Mouse (Mus musculus): Measurements from ENCODE around the gene Taok1. TPM values are rescaled to one million over a fixed set of nuclear protein-coding genes. Genes with fewer than 3 reads are reported as not detected.

Taok1 gene
- polyA plus RNA-seq, 1 experiment: 0.13 TPM

DNA sequence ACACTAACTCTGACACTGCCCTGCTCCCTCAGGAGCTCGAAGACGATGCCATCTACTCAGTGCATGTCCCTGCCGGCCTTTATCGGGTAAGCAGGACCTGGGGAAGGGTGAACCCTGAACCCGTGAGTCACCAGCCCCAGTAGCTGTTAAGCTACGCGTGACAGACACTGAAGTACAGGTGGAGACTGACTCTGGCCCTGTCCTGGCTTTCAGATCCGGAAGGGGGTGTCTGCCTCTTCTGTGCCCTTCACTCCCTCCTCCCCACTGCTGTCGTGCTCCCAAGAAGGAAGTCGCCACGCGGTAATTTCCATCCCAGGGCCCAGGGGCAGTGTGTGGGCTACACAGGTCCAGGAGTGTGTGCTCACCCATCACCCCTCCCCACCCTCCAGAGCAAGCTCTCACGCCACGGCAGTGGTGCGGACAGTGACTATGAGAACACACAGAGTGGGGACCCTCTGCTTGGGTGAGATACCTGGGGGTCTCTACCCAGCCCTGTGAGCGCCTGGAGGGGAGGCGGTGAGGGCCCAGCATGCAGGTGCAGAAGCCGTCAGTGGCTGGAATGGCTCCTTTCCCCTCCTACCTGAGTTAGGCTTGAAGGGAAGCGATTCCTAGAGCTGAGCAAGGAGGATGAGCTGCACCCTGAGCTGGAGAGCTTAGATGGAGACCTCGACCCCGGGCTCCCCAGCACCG, 102.2 kb downstream of the Taok1 start:
- no peak overlapping the region for H3K4me3 ChIP-seq (replicated peaks)
- H3K9me3 ChIP-seq (ENCODE audit: control insufficient read depth, low read length): no peaks in the 10 kb centered on the region
- TF ChIP-seq TAL1 (IDR thresholded peaks at IDR 0.05; ENCODE audit: low read length): no peak
- no peak for TF ChIP-seq GATA1 (IDR thresholded peaks at IDR 0.05; ENCODE audit: low read length)
- H3K4me1 ChIP-seq (ENCODE audit: control insufficient read depth): peaks cover 20% of the 10 kb centered on the region
- H3K36me3 ChIP-seq (ENCODE audit: control insufficient read depth): peaks cover 64% of the 10 kb centered on the region
- H3K27me3 ChIP-seq (ENCODE audit: control insufficient read depth): no peaks in the 10 kb centered on the region; the same call in 1 of the 2 replicates

DNA sequence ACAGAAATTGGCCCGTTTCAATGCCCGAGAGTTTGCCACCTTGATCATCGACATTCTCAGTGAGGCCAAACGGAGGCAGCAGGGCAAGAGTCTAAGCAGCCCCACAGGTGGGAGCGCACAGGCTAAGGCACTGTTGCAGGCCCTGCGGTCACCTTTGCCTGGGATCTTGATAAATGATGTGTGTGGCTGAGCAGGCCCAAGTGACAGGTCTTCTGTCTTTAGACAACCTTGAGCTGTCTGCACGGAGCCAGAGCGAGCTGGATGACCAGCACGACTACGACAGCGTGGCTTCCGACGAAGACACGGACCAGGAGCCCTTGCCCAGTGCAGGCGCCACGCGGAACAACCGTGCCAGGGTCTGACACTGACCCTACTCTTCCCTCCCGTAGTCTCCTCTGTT, 103.2 kb downstream of the Taok1 start:
- H3K27me3 ChIP-seq (ENCODE audit: control insufficient read depth): no peaks in the 10 kb centered on the region; the same call in 1 of the 2 replicates
- H3K36me3 ChIP-seq (ENCODE audit: control insufficient read depth): peaks cover 74% of the 10 kb centered on the region
- H3K4me1 ChIP-seq (ENCODE audit: control insufficient read depth): peaks cover 22% of the 10 kb centered on the region
- no peak overlapping the region for H3K4me3 ChIP-seq (replicated peaks)
- no peak for TF ChIP-seq GATA1 (IDR thresholded peaks at IDR 0.05; ENCODE audit: low read length)
- TF ChIP-seq TAL1 (IDR thresholded peaks at IDR 0.05; ENCODE audit: low read length): no peak
- no peaks in the 10 kb centered on the region for H3K9me3 ChIP-seq (ENCODE audit: control insufficient read depth, low read length)

DNA sequence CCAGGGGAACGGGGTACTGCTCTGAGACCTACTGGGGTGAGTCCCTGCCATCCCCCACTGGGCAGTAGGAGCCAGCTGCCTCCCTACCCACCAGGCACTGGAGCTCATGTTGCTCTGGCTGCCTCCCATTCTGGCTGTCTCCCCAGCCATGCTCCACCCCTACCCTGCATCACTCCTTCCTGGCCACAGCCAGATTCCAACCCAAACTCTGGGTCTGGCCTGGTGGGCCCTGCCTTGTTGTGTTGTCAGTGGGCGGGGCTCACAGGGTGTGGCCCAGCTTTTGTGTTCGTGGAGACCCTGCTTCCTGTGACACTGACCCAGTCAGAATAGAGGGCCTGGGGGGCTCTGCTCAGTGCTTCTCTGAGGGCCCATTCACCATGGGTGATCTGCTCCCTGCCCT, 104.1 kb downstream of the Taok1 start:
- H3K4me3 ChIP-seq (replicated peaks): no peak overlapping the region
- H3K9me3 ChIP-seq (ENCODE audit: control insufficient read depth, low read length): no peaks in the 10 kb centered on the region
- TF ChIP-seq GATA1 (IDR thresholded peaks at IDR 0.05; ENCODE audit: low read length) (no peak), TAL1 (IDR thresholded peaks at IDR 0.05; ENCODE audit: low read length) (no peak)
- peaks cover 80% of the 10 kb centered on the region for H3K36me3 ChIP-seq (ENCODE audit: control insufficient read depth)
- H3K27me3 ChIP-seq (ENCODE audit: control insufficient read depth): no peaks in the 10 kb centered on the region
- H3K4me1 ChIP-seq (ENCODE audit: control insufficient read depth): peaks cover 20% of the 10 kb centered on the region

DNA sequence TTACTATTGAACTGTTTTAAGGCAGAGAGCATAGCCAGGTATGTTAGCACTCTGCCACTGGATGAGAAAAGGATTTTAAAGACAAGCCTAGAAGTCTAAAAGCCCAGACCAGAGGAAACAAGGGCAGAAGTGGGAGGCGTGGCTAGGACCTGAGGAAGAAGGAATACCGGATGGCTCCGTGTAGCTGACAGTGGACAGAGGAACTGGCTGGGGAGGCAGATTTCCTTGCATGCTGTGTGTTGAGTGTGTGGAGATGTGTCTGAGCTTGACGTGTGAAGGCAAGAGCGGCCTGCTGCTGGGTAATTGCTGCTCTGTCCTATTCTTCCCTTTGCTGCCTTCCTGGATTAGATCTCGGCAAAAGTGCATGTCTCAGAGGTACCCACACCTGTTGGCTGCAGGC, 105.1 kb downstream of the Taok1 start:
- H3K9me3 ChIP-seq (ENCODE audit: control insufficient read depth, low read length): no peaks in the 10 kb centered on the region
- H3K27me3 ChIP-seq (ENCODE audit: control insufficient read depth): no peaks in the 10 kb centered on the region
- H3K36me3 ChIP-seq (ENCODE audit: control insufficient read depth): peaks cover 78% of the 10 kb centered on the region
- peaks cover 16% of the 10 kb centered on the region for H3K4me1 ChIP-seq (ENCODE audit: control insufficient read depth)
- no peak for TF ChIP-seq TAL1 (IDR thresholded peaks at IDR 0.05; ENCODE audit: low read length)
- no peak for TF ChIP-seq GATA1 (IDR thresholded peaks at IDR 0.05; ENCODE audit: low read length)
- no peak overlapping the region for H3K4me3 ChIP-seq (replicated peaks)

DNA sequence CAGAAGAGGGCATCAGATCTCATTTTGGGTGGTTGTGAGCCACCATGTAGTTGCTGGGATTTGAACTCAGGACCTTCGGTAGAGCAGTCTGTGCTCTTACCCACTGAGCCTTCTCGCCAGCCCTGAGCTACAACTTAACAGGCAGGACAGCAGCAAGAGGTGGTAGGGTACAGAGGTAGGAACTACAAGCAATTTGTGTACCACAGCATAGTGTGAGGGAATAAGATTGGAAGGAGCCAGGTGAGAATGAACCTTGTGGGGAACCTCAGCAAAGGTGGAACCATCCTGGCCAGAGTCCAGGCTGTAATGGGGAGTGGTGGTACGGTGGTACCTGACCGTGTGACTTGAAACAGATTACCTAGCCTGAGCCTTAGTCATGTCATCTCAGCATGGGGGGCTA, 105.6 kb downstream of the Taok1 start:
- peaks cover 75% of the 10 kb centered on the region for H3K36me3 ChIP-seq (ENCODE audit: control insufficient read depth)
- H3K4me1 ChIP-seq (ENCODE audit: control insufficient read depth): peaks cover 21% of the 10 kb centered on the region
- H3K27me3 ChIP-seq (ENCODE audit: control insufficient read depth): no peaks in the 10 kb centered on the region
- H3K9me3 ChIP-seq (ENCODE audit: control insufficient read depth, low read length): no peaks in the 10 kb centered on the region
- H3K4me3 ChIP-seq (replicated peaks): no peak overlapping the region
- TF ChIP-seq GATA1 (IDR thresholded peaks at IDR 0.05; ENCODE audit: low read length) (no peak), TAL1 (IDR thresholded peaks at IDR 0.05; ENCODE audit: low read length) (no peak)

DNA sequence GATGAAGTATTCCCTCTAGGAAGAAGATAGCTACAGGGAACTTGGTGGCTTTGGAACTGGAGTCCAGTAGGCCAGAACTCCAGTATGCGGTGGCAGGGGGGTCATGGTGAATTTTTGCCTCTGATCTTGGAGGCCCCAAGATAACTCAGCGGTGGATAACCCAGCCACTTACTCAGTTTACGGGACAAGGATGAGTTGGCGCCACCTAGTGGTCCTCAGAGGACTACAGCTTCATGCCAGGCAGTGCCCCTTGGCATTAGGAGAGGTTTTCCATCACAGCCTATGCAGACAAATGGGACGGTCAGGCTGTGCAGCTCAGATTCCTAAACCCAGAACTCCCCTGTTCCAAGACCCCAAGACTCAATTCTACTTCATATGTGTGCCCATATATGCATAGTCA, 106.2 kb downstream of the Taok1 start:
- Histone ChIP-seq H3K27me3 (ENCODE audit: control insufficient read depth) (no peaks in the 10 kb centered on the region), H3K4me1 (ENCODE audit: control insufficient read depth) (peaks cover 24% of the 10 kb centered on the region), H3K36me3 (ENCODE audit: control insufficient read depth) (peaks cover 71% of the 10 kb centered on the region), H3K9me3 (ENCODE audit: control insufficient read depth, low read length) (no peaks in the 10 kb centered on the region), H3K4me3 (replicated peaks) (no peak overlapping the region)
- no peak for TF ChIP-seq GATA1 (IDR thresholded peaks at IDR 0.05; ENCODE audit: low read length)
- TF ChIP-seq TAL1 (IDR thresholded peaks at IDR 0.05; ENCODE audit: low read length): no peak

DNA sequence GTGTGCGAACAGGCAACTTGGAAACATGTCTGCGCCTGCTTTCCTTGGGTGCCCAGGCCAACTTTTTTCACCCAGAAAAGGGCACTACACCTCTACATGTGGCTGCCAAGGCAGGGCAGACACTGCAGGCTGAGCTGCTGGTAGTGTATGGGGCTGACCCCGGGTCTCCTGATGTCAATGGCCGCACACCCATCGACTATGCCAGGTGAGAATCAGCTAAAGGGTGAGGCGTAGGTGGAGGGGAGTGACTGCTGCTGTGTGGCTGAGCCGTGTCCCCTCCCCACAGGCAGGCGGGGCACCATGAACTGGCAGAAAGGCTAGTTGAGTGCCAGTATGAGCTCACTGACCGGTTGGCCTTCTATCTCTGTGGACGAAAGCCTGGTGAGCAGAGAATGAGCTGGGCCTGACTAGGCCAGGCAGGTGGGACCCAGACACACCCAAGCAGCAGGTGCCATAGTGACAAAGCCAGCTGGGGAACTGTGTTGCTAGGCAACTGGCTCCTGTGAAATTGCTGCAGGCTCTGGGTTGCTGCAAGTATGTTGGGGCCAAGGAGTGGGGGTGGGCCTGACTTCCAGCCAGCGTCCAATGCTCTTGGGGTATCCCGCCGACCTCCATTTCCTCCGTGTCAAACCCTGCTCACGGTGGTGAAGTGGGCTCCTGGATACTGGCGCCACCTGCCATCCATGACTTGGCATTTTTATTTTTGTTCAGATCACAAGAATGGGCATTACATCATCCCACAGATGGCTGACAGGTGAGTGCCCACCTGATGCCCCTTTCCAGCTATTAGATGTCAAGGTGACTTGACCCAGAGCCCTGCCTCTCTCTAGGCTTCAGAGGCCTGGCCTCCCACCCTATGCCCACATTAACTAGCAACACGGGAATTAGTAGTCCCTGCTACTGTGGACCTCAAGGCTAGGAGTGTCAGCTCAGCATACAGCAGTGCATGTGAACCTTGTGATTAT, 107.0 kb downstream of the Taok1 start:
- Histone ChIP-seq H3K9me3 (ENCODE audit: control insufficient read depth, low read length) (no peaks in the 10 kb centered on the region), H3K4me1 (ENCODE audit: control insufficient read depth) (peaks cover 28% of the 10 kb centered on the region), H3K4me3 (replicated peaks) (no peak overlapping the region), H3K27me3 (ENCODE audit: control insufficient read depth) (no peaks in the 10 kb centered on the region), H3K36me3 (ENCODE audit: control insufficient read depth) (peaks cover 64% of the 10 kb centered on the region)
- no peak for TF ChIP-seq TAL1 (IDR thresholded peaks at IDR 0.05; ENCODE audit: low read length)
- TF ChIP-seq GATA1 (IDR thresholded peaks at IDR 0.05; ENCODE audit: low read length): no peak

DNA sequence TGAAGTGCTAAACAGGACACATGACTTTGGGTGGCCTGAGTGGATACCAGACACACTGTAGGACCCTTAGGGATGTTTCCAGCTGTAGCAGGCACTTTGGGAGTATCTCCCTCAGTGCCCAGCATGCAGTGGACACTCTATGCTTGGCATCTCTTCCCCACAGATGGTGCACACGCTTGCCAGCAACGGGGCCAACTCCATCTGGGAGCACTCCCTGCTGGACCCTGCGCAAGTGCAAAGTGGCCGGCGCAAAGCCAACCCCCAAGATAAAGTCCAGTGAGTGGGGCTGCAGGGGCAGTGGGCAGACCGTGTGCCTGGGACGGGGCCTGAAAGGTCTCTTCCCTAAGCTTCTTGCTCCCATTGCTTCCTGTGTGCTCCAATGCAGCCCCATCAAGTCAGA, 108.3 kb downstream of the Taok1 start:
- Histone ChIP-seq H3K36me3 (ENCODE audit: control insufficient read depth) (peaks cover 51% of the 10 kb centered on the region), H3K4me3 (replicated peaks) (no peak overlapping the region), H3K4me1 (ENCODE audit: control insufficient read depth) (peaks cover 40% of the 10 kb centered on the region), H3K27me3 (ENCODE audit: control insufficient read depth) (no peaks in the 10 kb centered on the region), H3K9me3 (ENCODE audit: control insufficient read depth, low read length) (no peaks in the 10 kb centered on the region)
- TF ChIP-seq TAL1 (IDR thresholded peaks at IDR 0.05; ENCODE audit: low read length) (no peak), GATA1 (IDR thresholded peaks at IDR 0.05; ENCODE audit: low read length) (no peak)
